Mouse (Mus musculus) Patski (cell line): ENCODE measurements around the gene Arid4b. TPM values are rescaled to one million over a fixed set of nuclear protein-coding genes. Genes with fewer than 3 reads are reported as not detected.
A peak's percentile ranks its signal among the peaks of the same experiment; 100 is the strongest.

Experiments
- ATAC-seq: fragments of 100-300 bp; one replicate; pipeline ENCODE4 v1.8.0; 2021
- CTCF ChIA-PET: fragments of 350-600 bp; sonication (Branson Sonifier 250); formaldehyde crosslinking; loops from one replicate; lab custom pipeline; 2022; ENCODE audit warnings: inconsistent platforms; lab: Charles Lee
- POLR2A ChIA-PET: fragments of 350-600 bp; sonication (Branson Sonifier 250); formaldehyde crosslinking; loops from one replicate; lab custom pipeline; 2022; ENCODE audit warnings: antibody characterized with exemption, inconsistent platforms; lab: Charles Lee
- DNase-seq: peaks from one replicate; pipeline ENCODE4 v3.0.0-alpha.2; 2011; ENCODE audit warnings: low read depth, low spot score
- H3K27me3 ChIP-seq: fragments of 371-371 bp; one replicate; pipeline ENCODE4 v1.5.1; 2021
- CTCF ChIP-seq: fragments of 100-300 bp; IDR thresholded peaks from one replicate; pipeline ENCODE4 v1.5.1; 2021
- in situ Hi-C: fragments of 300-500 bp; cut with MboI; formaldehyde crosslinking; loops from 3 replicates; pipeline ENCODE4 v1.11.1; 2018; ENCODE audit warnings: low pct_unique_long_range_greater_than_20kb, mixed read lengths
- polyA plus RNA-seq: library from polyadenylated mRNA; unstranded; gene quantifications from one replicate; pipeline ENCODE4 v1.2.3, GENCODE M21; 2021

Gene Arid4b
- polyA plus RNA-seq, 1 experiment from 2014 or later, result 31.1 TPM

- DNase-seq, result no peak
- CTCF ChIA-PET, result interaction anchor here (1.1 kb wide), 1 partner anchor 15 kb away, joined by 4 read pairs; no protein-coding TSS in a partner anchor
- H3K27me3 ChIP-seq, result no peaks in the 10 kb centered on the region
- POLR2A ChIA-PET, result no interaction called here
- in situ Hi-C loops, result no loop called here
- no peak for ATAC-seq
- TF ChIP-seq CTCF, result peak; percentile 34
Observed at GRCm38 (mm10) chr13:14177989-14178388, 115.0 kb downstream of the Arid4b start.

DNA sequence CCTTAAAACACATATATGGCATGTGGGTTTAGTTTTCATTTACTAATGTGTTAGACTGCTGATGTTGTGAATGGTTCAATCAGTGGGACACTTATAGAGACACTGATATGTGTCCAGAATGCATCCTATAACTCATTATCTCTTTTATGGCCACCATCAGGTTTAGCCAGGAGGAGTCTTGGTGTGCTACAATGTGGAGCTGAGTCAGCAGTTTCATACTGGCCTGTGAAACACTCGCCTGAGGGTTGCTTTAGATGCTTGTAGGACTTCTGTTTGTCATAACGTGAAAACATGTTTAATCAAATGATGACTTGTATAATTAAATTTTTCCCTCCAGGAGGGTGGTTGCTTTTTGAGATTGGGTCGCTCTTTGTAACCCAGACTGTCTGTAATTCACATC is 116.6 kb downstream of the Arid4b start:
- no peak for DNase-seq
- in situ Hi-C loops, result no loop called here
- H3K27me3 ChIP-seq, result no peaks in the 10 kb centered on the region
- POLR2A ChIA-PET, result no interaction called here
- TF ChIP-seq CTCF, result no peak
- CTCF ChIA-PET, result interaction anchor here (0.7 to 1.2 kb wide), 3 partner anchors 9 to 12 kb away, joined by 3 to 4 read pairs (median 3); no protein-coding TSS in a partner anchor
- no peak for ATAC-seq

- POLR2A ChIA-PET, result no interaction called here
- no peak for DNase-seq
- in situ Hi-C loops, result no loop called here
Observed at GRCm38 (mm10) chr13:14245946-14246345, 182.9 kb downstream of the Arid4b start.

More at GRCm38 (mm10) chr13:14245946-14246345, 182.9 kb downstream of the Arid4b start:
- peak; percentile 43 for TF ChIP-seq CTCF
- no peak for ATAC-seq
- CTCF ChIA-PET, result interaction anchor here (1.4 to 1.5 kb wide), 2 partner anchors 13 to 16 kb away, joined by 3 to 5 read pairs; no protein-coding TSS in a partner anchor
- no peaks in the 10 kb centered on the region for H3K27me3 ChIP-seq

Other genes starting within 250 kb of the Arid4b start
- gene B3galnt2, start 108.8 kb upstream of the Arid4b start, polyA plus RNA-seq, result 23.9 TPM
- gene Tbce, start 23.6 kb upstream of the Arid4b start, polyA plus RNA-seq, result 45.0 TPM
- gene Ggps1, start 256 bp downstream of the Arid4b start, polyA plus RNA-seq, result 34.1 TPM